Mouse (Mus musculus) WW6 (cell line): Measurements from ENCODE around the gene Vps18.

Experiments used
- DNase-seq: peaks from one replicate; pipeline ENCODE4 v3.0.0-alpha.2; 2013; ENCODE audit warnings: low read depth, low spot score

The Vps18 gene

DNA sequence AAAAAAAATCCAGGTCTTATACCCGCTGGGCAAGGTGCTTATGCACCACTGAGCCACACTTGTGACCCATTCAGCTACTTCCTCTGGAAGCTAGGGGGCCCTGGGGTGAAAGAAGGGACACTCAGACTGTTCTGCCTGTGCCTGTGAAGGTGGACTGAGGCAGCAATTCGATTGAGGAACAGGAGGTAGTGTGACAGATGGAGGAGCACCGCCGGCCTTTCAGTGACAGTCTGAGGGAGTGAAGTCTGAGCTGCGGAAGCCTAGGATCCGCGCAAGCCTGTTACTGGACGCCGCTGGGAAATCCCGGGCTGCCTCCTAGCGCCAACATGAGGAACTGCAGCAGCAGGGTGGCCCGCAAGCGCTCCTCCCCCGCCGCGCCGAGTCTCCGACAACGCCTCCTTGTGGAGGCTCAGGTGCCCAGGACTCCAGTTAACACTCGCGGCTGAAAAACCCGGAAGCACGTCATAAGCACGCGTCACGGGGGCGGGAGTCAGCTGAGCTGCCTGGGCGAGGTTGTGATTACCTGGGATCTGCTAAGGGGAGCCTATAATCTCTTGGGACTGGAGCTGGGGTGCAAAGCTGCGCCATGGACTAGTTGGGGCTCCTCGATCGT lies at the start of gene Vps18:
TSS of gene Vps18 (plus strand) at position 471 of the 613 bp plus-strand sequence.
- peak; percentile 95 for DNase-seq

DNA sequence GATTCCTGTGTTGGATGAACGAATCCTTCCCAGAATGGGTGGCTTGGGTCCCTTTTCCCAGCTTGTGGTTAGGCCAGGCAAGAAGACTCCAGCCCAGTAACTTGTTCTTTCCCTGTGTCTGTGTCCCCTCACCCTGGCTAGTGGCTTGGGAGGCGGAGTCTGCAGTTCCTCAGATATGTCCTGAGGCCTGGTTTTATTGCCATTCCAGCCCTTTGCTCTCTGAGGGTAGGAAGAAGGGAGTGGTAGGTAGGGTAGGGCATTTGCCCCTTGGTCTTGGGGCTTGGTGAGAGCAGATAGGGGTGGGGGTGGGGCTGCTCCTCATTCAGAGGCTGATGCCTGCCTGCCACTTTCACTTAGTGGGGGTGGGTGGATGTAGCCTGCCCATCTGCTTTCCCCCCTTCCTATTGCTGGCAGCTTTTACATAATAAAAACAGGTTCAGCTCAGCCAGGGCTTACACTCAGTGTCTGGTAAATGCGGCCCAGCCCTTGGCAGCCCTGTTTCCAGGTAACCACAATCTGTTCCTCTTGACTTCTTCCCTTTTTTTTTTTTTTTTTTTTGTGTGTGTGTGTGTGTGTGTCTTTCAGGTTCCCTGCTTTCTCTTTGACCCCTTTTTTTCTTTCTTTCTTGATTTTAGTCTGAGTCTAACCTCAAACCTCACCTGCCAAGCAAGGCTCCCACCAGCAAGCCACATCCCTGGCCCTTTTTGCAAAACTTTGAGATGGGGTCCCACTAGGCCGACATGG lies 48.3 kb upstream of the Vps18 start:
- no peak for DNase-seq

DNA sequence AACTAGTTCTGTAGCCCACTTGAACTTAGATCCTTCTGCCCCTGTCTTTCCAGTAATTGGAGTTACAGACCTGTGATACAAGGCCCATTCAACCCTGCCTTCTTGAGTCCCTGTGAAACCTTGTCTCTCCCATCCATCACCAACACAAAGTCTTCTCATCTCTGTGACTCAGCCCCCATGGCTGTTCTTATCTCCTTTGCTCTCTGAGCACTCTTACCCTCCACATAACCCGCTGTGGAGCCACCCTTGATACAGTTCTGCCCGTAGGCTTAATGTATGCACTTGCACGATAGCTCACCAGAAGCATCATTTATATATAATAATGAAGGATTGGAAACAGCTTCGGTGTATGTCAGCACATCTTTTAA lies 47.7 kb upstream of the Vps18 start:
- no peak for DNase-seq

DNA sequence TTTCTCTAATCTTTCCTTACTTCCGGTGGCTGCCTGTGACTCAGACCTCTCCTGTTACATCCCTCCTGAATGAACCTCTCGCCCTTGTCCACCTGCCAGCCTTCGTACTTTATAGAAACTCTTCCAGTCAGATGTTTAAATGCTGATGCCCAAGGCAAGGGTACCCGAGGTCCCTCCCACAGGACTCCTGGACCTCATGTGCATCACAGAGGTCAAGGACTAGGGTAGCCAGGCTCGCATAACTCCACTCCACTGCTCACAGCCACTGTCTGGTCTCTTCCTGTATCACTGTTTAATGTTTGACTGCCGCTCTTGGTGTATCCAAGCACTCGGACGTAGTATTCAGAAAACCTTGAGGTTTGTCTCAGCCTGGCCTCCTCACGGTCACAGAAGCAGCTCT lies 46.0 kb upstream of the Vps18 start:
- no peak for DNase-seq

DNA sequence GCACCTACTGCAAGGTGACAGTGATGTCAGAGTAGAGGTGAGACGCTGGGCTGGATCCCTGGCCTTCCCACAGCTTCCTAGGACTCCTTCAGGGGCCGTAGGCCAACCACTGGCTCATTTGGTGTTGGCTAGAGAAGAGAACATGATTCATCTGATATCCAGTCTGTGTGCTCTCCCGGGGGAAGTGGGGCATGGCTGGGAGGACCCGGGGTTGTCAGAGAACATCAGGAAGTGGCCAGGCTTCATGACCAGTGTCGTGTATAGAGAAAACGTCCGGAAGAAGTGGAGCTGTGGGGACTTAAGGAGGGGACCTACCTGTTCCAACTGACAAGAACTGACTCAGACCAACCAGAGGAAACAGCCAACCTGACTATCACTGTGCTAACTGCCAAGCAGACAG lies 43.3 kb upstream of the Vps18 start:
- DNase-seq, result no peak

DNA sequence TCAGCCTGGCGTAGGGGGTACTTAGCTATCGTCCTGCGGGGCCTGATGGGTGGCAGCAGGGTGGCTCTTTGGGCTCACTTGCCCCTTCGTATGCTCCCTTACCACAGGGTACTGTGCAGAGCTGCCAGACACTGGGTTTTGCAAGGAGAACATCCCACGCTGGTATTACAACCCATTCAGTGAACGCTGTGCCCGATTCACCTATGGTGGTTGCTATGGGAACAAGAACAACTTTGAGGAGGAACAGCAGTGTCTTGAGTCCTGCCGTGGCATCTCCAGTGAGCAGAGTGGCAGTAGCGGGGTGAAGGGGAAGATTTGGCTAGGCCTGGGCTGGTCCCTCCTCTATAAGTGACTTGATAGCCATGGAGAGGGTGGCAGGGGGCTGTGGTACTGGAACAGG lies 40.6 kb upstream of the Vps18 start:
- DNase-seq, result no peak

DNA sequence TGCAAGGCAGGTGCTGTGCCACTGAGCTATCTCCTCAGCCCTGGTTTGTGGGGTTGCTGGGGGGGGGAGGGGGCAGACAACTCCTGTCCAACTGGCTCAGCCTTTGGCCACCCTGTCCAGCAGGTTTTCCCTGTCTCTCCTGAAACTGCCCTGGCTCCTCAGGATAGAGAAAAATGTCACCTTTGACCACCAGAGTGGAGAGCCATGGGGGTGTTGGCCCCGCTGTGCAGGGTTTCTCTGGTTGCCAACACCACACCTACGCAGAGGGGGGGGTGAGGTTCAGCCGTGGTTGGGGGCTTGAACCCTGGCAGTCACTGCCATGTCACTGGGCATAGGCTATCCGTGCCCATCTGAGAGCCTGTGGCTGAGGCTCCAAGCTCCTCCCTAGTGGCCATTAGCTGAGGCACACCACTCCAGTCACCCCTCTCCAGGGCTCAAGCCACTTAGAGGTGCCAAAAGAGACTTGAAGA lies 38.9 kb upstream of the Vps18 start:
- no peak for DNase-seq

DNA sequence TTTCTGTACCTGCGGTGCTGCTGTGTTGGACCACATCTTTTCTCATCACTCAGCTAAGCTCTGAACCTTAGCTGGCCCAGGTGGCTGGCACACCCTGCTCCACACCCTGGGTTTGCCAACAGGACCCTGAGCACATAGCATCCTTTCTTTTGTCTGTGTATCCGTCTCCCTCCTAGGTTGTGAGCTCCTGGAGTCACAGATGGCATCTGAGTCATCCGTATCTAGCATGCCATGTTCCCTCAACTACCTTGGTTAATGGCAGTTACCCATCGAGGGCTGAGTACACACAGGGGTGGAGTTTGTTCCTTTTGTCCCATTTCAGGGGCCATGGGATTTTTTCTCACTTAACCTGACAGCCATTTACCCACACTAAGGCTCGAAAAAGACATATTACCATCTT lies 38.2 kb upstream of the Vps18 start:
- no peak for DNase-seq

DNA sequence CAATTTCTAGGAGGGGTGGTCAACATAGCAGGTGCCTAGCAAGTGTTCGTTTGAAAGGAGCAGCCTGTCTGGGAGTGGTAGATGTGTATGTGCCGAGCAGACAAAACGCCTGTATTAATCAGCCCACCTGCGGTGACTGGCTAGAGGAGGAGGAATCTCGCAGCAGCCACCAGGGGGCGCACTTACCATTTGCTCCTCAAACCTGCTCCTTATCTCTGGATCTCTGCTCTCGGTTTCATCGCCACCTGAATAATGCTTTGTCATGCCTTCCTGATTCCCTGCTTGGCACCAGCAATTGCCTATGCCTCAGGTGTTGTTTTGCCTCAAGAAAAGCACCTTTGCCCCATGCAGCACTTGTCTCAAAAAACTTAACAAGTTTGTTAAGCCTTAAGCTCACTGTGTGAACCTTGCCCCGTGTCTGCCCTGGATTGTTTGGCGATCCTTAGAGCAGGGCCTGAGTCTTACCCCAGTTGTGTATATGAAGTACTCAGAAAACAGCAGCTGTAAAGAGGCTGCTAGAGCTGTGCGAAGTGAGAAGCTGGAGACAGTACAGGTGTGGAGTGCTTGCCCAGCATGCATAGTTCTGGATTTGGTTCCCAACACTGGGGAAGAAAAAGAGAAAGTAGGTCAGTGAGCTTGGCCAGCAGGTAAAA lies 37.6 kb upstream of the Vps18 start:
- DNase-seq, result peak; percentile 64

DNA sequence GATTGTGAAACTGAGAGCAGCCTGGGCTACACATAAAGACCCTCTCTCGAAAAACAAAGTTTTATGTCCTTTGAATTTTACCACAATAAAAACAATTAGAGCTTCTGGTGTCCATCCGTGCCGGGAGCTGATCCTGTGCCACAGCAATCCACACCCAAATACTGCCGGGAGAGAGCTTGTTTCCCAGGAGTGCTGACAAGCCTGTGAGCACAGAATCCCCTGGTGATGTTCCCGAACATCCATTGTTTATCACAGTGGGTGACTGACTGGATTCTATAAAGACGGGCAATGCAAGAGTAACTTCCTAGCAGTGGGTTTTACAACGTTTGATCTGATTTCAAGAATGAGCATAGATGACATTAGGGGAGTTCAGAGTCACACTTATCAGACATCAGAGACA lies 33.6 kb upstream of the Vps18 start:
- DNase-seq, result no peak

DNA sequence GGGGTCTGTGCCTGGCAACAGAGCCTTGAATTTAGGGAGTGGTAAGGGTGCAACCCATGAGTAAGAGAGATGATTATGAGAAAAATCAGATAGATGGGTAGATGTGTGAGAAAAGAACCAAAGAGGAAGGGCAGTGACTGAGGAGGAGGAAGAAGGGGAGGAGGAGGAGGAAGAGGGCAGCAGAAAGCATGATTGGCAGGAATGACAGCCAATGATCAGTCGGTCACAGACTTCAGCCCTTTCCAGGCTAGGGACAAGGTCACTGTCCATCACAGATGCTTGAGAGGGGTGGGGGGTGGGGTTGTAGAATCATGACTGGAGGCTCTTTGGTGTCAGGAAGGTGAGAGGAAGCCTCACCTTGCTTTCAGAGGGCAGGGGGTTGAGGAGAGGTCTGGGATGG lies 28.0 kb upstream of the Vps18 start:
- no peak for DNase-seq

DNA sequence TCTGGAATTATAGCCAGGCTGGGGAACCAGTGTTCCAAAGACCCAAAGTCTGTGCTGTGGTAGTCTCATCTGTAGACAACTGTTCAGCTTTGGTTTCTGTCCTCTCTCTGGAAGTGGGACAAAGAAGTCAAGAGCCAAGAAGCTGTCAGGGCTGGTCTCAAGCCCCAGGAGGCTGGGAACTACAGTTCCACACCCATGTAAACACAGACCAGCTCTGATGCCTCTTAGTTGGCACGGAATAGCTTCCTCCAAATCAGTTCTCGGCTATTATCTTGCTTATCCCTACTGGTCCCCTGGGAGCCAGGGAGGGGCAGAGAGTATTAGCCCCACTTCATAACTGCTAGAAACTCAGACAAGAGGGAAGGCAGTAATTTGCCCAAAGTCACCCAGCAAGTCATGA lies 27.2 kb upstream of the Vps18 start:
- no peak for DNase-seq

DNA sequence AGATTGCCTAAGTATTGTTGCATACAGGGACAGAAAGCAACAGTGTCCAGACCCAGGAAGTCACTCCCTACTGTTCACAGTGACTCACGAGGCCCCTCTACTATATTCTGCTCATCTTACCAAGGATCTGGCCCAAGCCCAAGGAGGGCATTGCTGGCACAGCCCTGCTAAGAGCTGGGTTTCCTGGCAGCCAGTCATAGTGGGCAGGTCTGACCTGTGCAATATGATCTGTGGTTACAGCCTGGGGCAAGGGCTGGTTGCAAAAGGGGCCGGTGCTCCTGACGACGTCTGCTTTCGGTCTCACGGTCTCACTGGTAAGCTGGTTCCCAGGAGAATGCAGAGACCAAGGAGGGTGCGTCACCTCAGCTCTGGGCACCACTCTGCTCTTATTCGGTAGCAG lies 25.6 kb upstream of the Vps18 start:
- no peak for DNase-seq

DNA sequence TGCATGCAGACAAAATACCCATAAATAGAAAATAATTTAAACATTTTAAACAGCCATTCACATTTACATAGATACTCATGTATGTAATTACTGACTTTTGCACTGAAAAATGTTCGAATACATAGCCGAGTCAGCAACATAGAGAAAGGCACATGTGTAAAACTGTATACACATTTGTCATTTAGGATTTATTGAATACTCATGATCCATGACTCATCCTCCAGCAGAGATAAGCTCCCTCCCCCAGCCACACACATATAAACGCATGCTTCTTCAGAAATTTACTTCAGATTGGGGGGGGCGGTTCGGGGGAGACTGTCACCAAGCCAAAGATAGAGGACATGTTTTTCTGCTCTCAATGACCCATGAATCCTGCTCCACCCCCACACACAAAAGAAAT lies 24.7 kb upstream of the Vps18 start:
- DNase-seq, result no peak

DNA sequence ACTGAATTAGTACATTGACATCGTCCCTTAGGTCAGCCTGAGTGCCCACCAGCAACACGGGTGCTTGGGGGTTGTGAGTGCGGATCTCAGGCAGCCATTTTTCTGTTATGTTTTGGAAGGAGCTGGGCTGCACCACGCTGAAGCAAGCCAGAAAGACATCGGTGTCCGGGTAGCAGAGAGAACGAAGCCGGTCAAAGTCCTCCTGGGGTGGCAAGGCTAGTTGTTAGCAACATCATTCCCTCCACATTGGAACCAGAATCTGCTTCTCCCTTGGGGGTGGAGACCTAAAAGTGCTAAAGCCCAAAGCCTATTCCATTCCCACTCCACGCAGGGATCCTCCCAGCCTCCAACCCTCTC lies 18.3 kb upstream of the Vps18 start:
- DNase-seq, result no peak

DNA sequence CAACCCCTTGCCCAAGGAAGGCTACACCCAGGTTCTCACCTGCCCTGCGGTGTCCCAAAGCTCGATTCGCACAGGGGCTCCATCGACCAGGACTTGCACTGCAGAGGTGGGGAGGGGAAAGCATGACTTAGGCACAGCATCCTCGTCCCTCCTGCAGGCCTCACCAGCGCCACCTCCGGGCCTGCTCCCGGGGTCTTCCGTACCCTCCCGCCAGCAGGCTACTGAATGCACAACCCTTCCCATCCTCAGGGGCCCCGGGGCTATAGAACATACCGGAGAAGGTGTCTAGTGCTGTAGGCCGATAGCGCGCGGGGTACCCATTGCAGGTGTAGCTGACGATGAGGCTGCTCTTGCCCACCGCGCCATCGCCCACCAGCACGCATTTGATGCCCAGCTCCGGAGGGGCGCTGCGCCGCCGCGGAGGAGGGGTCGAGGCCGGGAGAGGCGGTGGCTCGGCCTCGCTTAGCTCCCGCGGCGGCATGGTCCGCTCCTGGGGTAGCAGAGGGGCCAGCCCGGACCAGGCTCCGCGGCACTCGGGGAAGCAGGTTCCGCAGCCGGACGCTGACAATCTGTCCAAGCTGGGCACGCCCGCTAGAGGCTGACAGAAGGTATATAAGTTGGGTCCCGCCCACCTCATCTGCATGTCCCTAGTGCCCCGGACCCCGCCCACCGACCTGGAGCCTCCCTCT lies 17.8 kb upstream of the Vps18 start, which contains the start of gene Rhov:
TSS of gene Rhov (minus strand) at position 630 of the 689 bp plus-strand sequence.
- no peak for DNase-seq

DNA sequence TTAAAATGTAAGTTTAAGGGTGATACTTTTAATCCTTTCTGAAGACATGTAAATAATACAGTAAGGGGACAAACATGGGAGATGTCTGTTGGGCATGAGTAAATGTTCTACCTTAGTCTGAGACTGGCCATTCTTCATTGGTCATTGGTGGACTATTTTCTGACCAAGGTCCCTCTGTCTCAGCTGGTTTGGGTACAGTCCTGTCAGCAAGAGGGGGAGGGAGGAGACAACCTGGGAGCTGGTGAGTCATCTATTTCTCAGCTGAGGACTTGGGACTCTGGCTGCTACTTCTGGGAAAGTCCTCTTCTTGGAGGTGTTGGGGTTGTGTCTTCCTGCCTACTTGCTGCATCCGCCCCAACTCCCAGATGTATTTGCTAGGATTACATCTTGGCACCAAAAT lies 14.4 kb upstream of the Vps18 start:
- no peak for DNase-seq

DNA sequence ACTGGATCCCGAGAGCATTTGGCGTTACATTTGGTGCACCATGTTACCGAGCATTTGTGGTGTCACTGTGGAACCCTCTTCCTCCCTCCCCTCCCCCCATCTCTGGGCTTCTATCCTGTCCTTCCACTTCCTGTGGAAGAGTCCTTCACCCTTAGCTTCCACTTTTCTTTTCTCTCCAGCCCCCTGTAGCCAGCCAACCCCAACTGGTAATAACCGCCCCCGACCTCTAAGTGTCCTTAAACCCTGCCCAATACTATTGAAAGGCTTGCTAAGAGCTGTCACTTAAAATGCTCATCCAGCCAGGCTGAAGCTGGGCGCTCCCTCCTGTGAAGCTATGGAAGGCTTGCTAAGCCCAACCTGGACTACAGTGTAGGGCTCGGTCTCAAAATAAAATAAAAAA lies 11.6 kb upstream of the Vps18 start:
- no peak for DNase-seq

DNA sequence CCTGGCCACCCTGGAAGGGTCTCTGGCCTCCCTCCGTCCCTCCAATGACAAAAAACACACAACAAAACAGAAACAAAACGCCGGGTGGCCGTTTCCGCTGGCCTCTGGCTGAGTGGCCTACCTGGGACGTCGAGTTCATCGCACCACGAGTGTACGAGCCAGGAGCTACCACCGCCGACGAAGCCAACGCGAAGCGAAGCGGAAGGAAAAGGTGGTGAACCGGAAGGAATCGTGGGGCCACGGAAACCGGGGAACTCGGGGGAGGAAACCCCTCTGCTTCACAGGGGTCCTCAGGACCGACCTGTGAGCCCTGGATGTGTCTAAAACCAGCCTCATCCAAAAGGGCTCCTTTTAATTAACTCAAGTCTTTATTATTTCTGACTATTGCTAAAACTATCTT lies 10.7 kb upstream of the Vps18 start:
- DNase-seq, result no peak

DNA sequence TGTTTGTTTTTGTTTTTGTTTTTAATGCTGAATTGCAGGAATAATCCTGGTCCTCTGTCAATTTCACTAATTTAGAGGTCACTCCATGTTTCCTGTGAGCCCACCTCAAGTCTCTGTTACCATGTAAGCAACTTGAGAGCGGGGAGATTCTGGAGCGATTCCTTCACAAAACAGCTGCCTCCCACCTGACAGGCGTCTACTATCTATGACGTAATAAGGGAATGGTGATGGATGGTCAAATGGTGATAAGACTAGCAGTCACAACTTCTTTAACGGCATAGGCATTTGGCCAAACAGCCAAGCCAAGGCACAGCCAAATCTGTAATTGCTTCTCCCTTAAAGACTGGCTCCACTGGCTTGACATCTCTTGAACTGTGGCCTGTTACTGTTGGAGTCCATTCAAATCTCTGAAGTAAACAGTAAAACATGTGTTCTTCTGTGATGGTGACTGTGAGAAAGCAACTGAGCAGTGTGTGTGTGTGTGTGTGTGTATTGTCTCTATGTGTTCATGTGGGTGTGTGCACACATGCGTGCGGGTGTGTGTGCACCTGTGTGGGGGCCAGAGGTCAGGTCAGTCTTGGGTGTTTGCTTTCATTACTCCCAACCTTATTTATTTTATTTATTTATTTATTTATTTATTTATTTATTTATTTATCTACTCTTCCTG lies 6.5 kb upstream of the Vps18 start:
- no peak for DNase-seq

DNA sequence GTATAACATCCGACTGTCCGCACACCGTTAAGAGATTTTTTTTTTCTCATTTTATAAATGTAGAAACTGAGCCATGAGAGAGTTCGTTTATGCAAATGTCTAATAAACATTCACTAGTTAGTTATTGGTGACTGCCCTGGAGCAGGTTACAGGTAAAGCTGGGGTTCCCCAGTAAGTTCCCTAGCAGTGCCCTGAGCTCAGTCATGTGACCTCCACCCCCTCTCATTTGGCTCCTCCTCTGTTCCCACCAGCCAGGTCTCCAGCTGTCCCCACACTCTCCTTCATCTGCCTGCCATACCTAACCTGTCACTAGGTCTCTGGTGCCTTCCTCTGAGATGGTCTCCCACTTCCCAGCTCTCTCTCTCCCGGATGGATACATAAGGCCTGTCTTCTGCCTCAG lies 1.2 kb upstream of the Vps18 start:
- no peak for DNase-seq

DNA sequence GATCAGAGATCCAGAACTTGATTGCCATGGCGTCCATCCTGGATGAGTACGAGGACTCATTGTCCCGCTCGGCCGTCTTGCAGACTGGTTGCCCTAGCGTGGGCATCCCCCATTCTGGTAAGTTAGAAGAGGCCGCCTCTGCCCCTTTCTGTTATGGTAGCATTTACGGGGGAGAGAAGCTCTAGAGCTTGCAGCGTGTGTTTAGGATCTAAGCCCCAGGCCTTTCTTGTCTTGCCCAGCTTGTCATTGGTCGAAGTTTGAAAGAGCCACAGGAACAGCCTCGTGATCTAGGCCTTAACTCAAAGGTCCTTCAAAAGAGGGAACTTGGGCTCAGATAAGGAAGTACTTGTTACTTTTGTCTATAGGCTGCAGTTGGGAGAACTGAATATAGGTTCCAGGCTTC lies 475 bp downstream of the Vps18 start:
- DNase-seq, result no peak
